Mouse (Mus musculus): ENCODE results near the gene Dek.

DNA sequence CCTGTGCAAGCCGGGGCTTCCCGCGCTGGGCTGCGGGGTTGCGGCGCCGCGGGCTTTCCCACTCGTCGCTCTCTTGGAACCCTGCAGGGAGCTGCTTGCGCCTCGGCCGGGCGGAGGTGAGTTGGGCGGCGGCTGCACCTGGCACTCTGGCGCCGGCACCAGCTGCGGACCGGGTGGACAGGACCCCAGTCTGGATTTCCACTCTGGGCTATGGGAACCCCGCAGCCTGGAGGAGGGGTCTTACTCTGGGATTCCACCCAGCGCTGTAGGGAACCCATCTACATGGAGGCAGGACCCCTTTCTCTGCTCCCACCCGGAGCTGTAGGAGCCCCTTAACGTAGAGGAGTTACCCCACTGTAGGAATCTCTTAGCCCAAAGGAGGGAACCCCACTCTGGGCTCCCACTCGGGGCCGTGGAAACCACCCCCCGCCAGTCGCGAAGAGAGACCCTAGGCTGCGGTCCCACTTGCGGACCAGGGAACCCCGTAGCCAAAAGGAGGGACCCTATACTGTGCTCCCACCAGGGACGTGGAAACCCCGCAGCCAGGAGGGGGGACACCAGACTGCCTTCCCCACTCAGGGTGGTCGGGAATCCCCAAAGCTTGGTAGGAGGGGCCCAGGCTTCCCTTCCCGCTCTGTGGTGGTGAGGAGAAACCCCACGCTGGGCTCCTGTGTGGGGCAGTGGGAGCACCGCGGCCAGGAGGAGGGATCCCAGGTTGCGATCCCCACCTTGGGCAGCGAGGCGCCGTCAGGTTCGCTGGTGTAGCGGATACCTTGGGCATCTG is 62.0 kb downstream of the Dek start:
- TF ChIP-seq CTCF (IDR thresholded peaks at IDR 0.05) (no peak), POLR2A (IDR thresholded peaks at IDR 0.05; ENCODE audit: insufficient read depth, low read depth, low read length) (no peak)

Measured in heart, adult 2 months (tissue).